In genomic region chr5:122392227-122393004, GRCm38 (mm10) we compare ENCODE assay signal across 8 mouse cellular contexts. TPM values are rescaled to one million over a fixed set of nuclear protein-coding genes. Genes with fewer than 3 reads are reported as not detected.
DNase-seq lines count a peak whose midpoint lies in the region; ATAC-seq and TF ChIP-seq lines count a peak whose summit lies in the region.

No protein-coding gene starts in this region.

- H3K27ac ChIP-seq in layer of hippocampus, adult 2 months = peak overlapping the region; percentile 96
- no peak overlapping the region for H3K27ac ChIP-seq in forebrain, embryonic 13.5 days
- peak overlapping the region; percentile 26; the same call in 1 of the 2 replicates for H3K27ac ChIP-seq in intestine, embryonic 16.5 days (ENCODE audit: low read length)
- no peak overlapping the region for H3K27ac ChIP-seq in stomach, embryonic 14.5 days (ENCODE audit: low read length)

- TF ChIP-seq CTCF in layer of hippocampus, adult 2 months (conservative IDR thresholded peaks at IDR 0.05) = no peak
- no peak for TF ChIP-seq CTCF in Patski (IDR thresholded peaks at IDR 0.05)

- peaks cover 11% of the 10 kb centered on the region for H3K4me1 ChIP-seq in forebrain, embryonic 13.5 days
- peaks cover 9% of the 10 kb centered on the region for H3K4me1 ChIP-seq in intestine, embryonic 16.5 days (ENCODE audit: control insufficient read depth, insufficient read depth, low read length)
- H3K4me1 ChIP-seq in megakaryocyte, embryonic 14.5 days = peaks cover 52% of the 10 kb centered on the region
- peaks cover 7% of the 10 kb centered on the region; the same call in 1 of the 2 replicates for H3K4me1 ChIP-seq in stomach, embryonic 14.5 days (ENCODE audit: control insufficient read depth, insufficient read depth, low read length)

- in situ Hi-C loops in Patski (cut with MboI; ENCODE audit: low pct_unique_long_range_greater_than_20kb) = no loop called here

- peak; percentile 28 for ATAC-seq in Patski
- 0 out of 2 replicates have a peak, but pooled peaks have one; percentile 34 for ATAC-seq in forebrain, embryonic 13.5 days
- ATAC-seq in intestine, embryonic 16.5 days = peak; percentile 44
- ATAC-seq in stomach, embryonic 14.5 days (ENCODE audit: insufficient number of reproducible peaks, insufficient read depth, low FRiP score, low read depth) = peak; percentile 25; the same call in 1 of the 2 replicates

- peak overlapping the region; percentile 87 for H3K9ac ChIP-seq in forebrain, embryonic 13.5 days
- H3K9ac ChIP-seq in intestine, embryonic 16.5 days (ENCODE audit: low read depth, low read length) = peak overlapping the region; percentile 78
- peak overlapping the region; percentile 72 for H3K9ac ChIP-seq in stomach, embryonic 14.5 days (replicated peaks; ENCODE audit: low read depth, low read length)

- CTCF ChIA-PET in Patski (lab: Charles Lee) = interaction anchor here (0.9 to 2.2 kb wide), 6 partner anchors 13 to 743 kb away, joined by 3 to 15 read pairs (median 3); no protein-coding TSS in a partner anchor

- POLR2A ChIA-PET in Patski (lab: Charles Lee) = interaction anchor here (0.5 to 0.8 kb wide), 8 partner anchors 20 to 946 kb away, joined by 3 to 6 read pairs (median 3); partner anchors contain the start of genes Atp2a2, Fam216a and Gpn3

- no peaks in the 10 kb centered on the region for H3K27me3 ChIP-seq in Patski
- no peaks in the 10 kb centered on the region for H3K27me3 ChIP-seq in forebrain, embryonic 13.5 days
- no peaks in the 10 kb centered on the region for H3K27me3 ChIP-seq in intestine, embryonic 16.5 days (replicated peaks; ENCODE audit: control insufficient read depth, insufficient read depth, low read length)
- no peaks in the 10 kb centered on the region for H3K27me3 ChIP-seq in megakaryocyte, embryonic 14.5 days (replicated peaks)
- no peaks in the 10 kb centered on the region for H3K27me3 ChIP-seq in stomach, embryonic 14.5 days (ENCODE audit: control insufficient read depth, insufficient read depth, low read length)

- H3K36me3 ChIP-seq in forebrain, embryonic 13.5 days (ENCODE audit: poor library complexity, severe bottlenecking) = peaks cover 14% of the 10 kb centered on the region
- 0 out of 2 replicates have a peak, but pooled peaks cover 6% of the 10 kb centered on the region for H3K36me3 ChIP-seq in intestine, embryonic 16.5 days (ENCODE audit: control insufficient read depth, insufficient read depth, low read length)
- H3K36me3 ChIP-seq in megakaryocyte, embryonic 14.5 days (replicated peaks; ENCODE audit: low read length) = peaks cover 38% of the 10 kb centered on the region
- peaks cover 8% of the 10 kb centered on the region; the same call in 1 of the 2 replicates for H3K36me3 ChIP-seq in stomach, embryonic 14.5 days (ENCODE audit: control insufficient read depth, insufficient read depth, low read length)

- H3K9me3 ChIP-seq in forebrain, embryonic 13.5 days (replicated peaks) = no peaks in the 10 kb centered on the region
- no peaks in the 10 kb centered on the region for H3K9me3 ChIP-seq in intestine, embryonic 16.5 days (ENCODE audit: control insufficient read depth, low read length)
- no peaks in the 10 kb centered on the region for H3K9me3 ChIP-seq in megakaryocyte, embryonic 14.5 days
- H3K9me3 ChIP-seq in stomach, embryonic 14.5 days (ENCODE audit: control insufficient read depth, low read depth, low read length) = no peaks in the 10 kb centered on the region

- 16% methylated on average over 19 of the region's 19 CpGs for WGBS in forebrain, embryonic 13.5 days
- 12% methylated on average over 19 of the region's 19 CpGs for WGBS in intestine, embryonic 16.5 days
- 15% methylated on average over 19 of the region's 19 CpGs for WGBS in stomach, embryonic 14.5 days

- H3K4me2 ChIP-seq in forebrain, embryonic 13.5 days = peak overlapping the region; percentile 87
- peak overlapping the region; percentile 84 for H3K4me2 ChIP-seq in intestine, embryonic 16.5 days (ENCODE audit: low read depth, low read length)
- H3K4me2 ChIP-seq in stomach, embryonic 14.5 days (replicated peaks; ENCODE audit: low read depth, low read length) = peak overlapping the region; percentile 84

- DNase-seq in layer of hippocampus, adult 2 months (ENCODE audit: low spot score in 2 of 2) = peak in 1 of 2 experiments; percentile 30
- no peak for DNase-seq in layer of hippocampus, postnatal 36 days
- no peak for DNase-seq in Patski (ENCODE audit: low read depth, low spot score)
- DNase-seq in layer of hippocampus, adult 11-12 months (ENCODE audit: low spot score) = no peak

- peak overlapping the region; percentile 95 for H3K4me3 ChIP-seq in layer of hippocampus, adult 2 months
- peak overlapping the region; percentile 84 for H3K4me3 ChIP-seq in forebrain, embryonic 13.5 days
- H3K4me3 ChIP-seq in intestine, embryonic 16.5 days (ENCODE audit: low read length) = peak overlapping the region; percentile 74
- peak overlapping the region; percentile 95 for H3K4me3 ChIP-seq in megakaryocyte, embryonic 14.5 days (replicated peaks)
- peak overlapping the region; percentile 83 for H3K4me3 ChIP-seq in stomach, embryonic 14.5 days (ENCODE audit: low read depth, low read length)

RNA-seq across cellular contexts. Expression of gene Arpc3, which starts 0.7 kb away (rescaled TPM):
- 100 to 1,000 TPM; 261 to 275 TPM for total RNA-seq in layer of hippocampus, adult 2 months (2021)
- total RNA-seq in layer of hippocampus, postnatal 36 days (2021) = 100 to 1,000 TPM; 260 to 262 TPM
- 387 TPM for polyA plus RNA-seq in Patski (2021)
- 152 and 167 TPM in 2 replicates for polyA plus RNA-seq in forebrain, embryonic 13.5 days (2015; fragmentation: Nextera tagmentation; extraction: Ambion mirVana)
- 161 and 164 TPM in 2 replicates for polyA plus RNA-seq in intestine, embryonic 16.5 days (2015; fragmentation: Nextera tagmentation; extraction: Ambion mirVana)
- polyA plus RNA-seq in megakaryocyte, embryonic 14.5 days (2012; ENCODE audit: insufficient read depth, low replicate concordance) = 10.4 and 49.2 TPM in 2 replicates
- 43.4 and 49.9 TPM in 2 replicates for polyA plus RNA-seq in stomach, embryonic 14.5 days (2014; fragmentation: Nextera tagmentation; extraction: Ambion mirVana)

RNA-seq across cellular contexts. Expression of gene Fam216a, which starts 20.3 kb away (rescaled TPM):
- total RNA-seq in layer of hippocampus, adult 2 months (2021) = 10 to 100 TPM; 74.2 to 78.0 TPM
- total RNA-seq in layer of hippocampus, postnatal 36 days (2021) = 10 to 100 TPM; 76.0 to 81.9 TPM
- polyA plus RNA-seq in Patski (2021) = 130 TPM
- 117 and 123 TPM in 2 replicates for polyA plus RNA-seq in forebrain, embryonic 13.5 days (2015; fragmentation: Nextera tagmentation; extraction: Ambion mirVana)
- polyA plus RNA-seq in intestine, embryonic 16.5 days (2015; fragmentation: Nextera tagmentation; extraction: Ambion mirVana) = 31.8 and 34.0 TPM in 2 replicates
- polyA plus RNA-seq in megakaryocyte, embryonic 14.5 days (2012; ENCODE audit: insufficient read depth, low replicate concordance) = 13.1 and 33.6 TPM in 2 replicates
- polyA plus RNA-seq in stomach, embryonic 14.5 days (2014; fragmentation: Nextera tagmentation; extraction: Ambion mirVana) = 62.9 and 64.7 TPM in 2 replicates

RNA-seq across cellular contexts. Expression of gene Gpn3, which starts 20.7 kb away (rescaled TPM):
- 10 to 100 TPM; 30.0 to 32.3 TPM for total RNA-seq in layer of hippocampus, adult 2 months (2021)
- 10 to 100 TPM; 29.7 to 31.4 TPM for total RNA-seq in layer of hippocampus, postnatal 36 days (2021)
- polyA plus RNA-seq in Patski (2021) = 29.0 TPM
- 56.9 and 58.7 TPM in 2 replicates for polyA plus RNA-seq in forebrain, embryonic 13.5 days (2015; fragmentation: Nextera tagmentation; extraction: Ambion mirVana)
- polyA plus RNA-seq in intestine, embryonic 16.5 days (2015; fragmentation: Nextera tagmentation; extraction: Ambion mirVana) = 55.0 and 59.2 TPM in 2 replicates
- 6.5 and 26.4 TPM in 2 replicates for polyA plus RNA-seq in megakaryocyte, embryonic 14.5 days (2012; ENCODE audit: insufficient read depth, low replicate concordance)
- polyA plus RNA-seq in stomach, embryonic 14.5 days (2014; fragmentation: Nextera tagmentation; extraction: Ambion mirVana) = 65.7 and 67.0 TPM in 2 replicates

RNA-seq across cellular contexts. Expression of gene Anapc7, which starts 29.1 kb away (rescaled TPM):
- 10 to 100 TPM; 32.9 to 33.2 TPM for total RNA-seq in layer of hippocampus, adult 2 months (2021)
- total RNA-seq in layer of hippocampus, postnatal 36 days (2021) = 10 to 100 TPM; 28.6 to 30.5 TPM
- polyA plus RNA-seq in Patski (2021) = 56.1 TPM
- 50.3 and 53.3 TPM in 2 replicates for polyA plus RNA-seq in forebrain, embryonic 13.5 days (2015; fragmentation: Nextera tagmentation; extraction: Ambion mirVana)
- polyA plus RNA-seq in intestine, embryonic 16.5 days (2015; fragmentation: Nextera tagmentation; extraction: Ambion mirVana) = 35.9 and 40.1 TPM in 2 replicates
- polyA plus RNA-seq in megakaryocyte, embryonic 14.5 days (2012; ENCODE audit: insufficient read depth, low replicate concordance) = 2.8 and 10.1 TPM in 2 replicates
- polyA plus RNA-seq in stomach, embryonic 14.5 days (2014; fragmentation: Nextera tagmentation; extraction: Ambion mirVana) = 23.3 and 29.4 TPM in 2 replicates

RNA-seq across cellular contexts. Expression of gene Vps29, which starts 38.2 kb away (rescaled TPM):
- total RNA-seq in layer of hippocampus, adult 2 months (2021) = 100 to 1,000 TPM; 173 to 186 TPM
- 100 to 1,000 TPM; 173 to 175 TPM for total RNA-seq in layer of hippocampus, postnatal 36 days (2021)
- polyA plus RNA-seq in Patski (2021) = 270 TPM
- polyA plus RNA-seq in forebrain, embryonic 13.5 days (2015; fragmentation: Nextera tagmentation; extraction: Ambion mirVana) = 228 and 236 TPM in 2 replicates
- polyA plus RNA-seq in intestine, embryonic 16.5 days (2015; fragmentation: Nextera tagmentation; extraction: Ambion mirVana) = 289 and 291 TPM in 2 replicates
- 20.9 TPM in 1 of 2 replicates, not detected in the other for polyA plus RNA-seq in megakaryocyte, embryonic 14.5 days (2012; ENCODE audit: insufficient read depth, low replicate concordance)
- 209 and 221 TPM in 2 replicates for polyA plus RNA-seq in stomach, embryonic 14.5 days (2014; fragmentation: Nextera tagmentation; extraction: Ambion mirVana)

Comparison
In these comparisons a context has a peak if more than half of its experiments do, and no peak if none do; other contexts are left out.
1. H3K27ac ChIP-seq: peak in layer of hippocampus, adult 2 months (single experiment) and intestine, embryonic 16.5 days (single experiment); none in forebrain, embryonic 13.5 days (single experiment) and stomach, embryonic 14.5 days (single experiment).
2. Peak in every context shown above with its lines, with median percentiles within 50 percentile points of each other: H3K4me3 ChIP-seq, ATAC-seq, H3K4me2 ChIP-seq and H3K9ac ChIP-seq.